Mouse (Mus musculus) ES-E14 (cell line): ENCODE data around the gene Tent5c.

Source experiments
- CHD2 ChIP-seq: IDR thresholded peaks from 2 replicates; pipeline ENCODE4 v1.6.1; 2014; ENCODE audit warnings: mild to moderate bottlenecking, low read depth, low read length, inconsistent platforms
- HCFC1 ChIP-seq: IDR thresholded peaks from 2 replicates; pipeline ENCODE4 v1.6.1; 2012; ENCODE audit warnings: low read length, inconsistent platforms, borderline replicate concordance; ENCODE audit not compliant: insufficient read depth
- MAFK ChIP-seq: IDR thresholded peaks from 2 replicates; pipeline ENCODE4 v1.6.1; 2014; ENCODE audit warnings: mild to moderate bottlenecking, low read depth, low read length, inconsistent platforms; ENCODE audit not compliant: insufficient read depth
- ZC3H11A ChIP-seq: IDR thresholded peaks from 2 replicates; pipeline ENCODE4 v1.6.1; 2012; ENCODE audit warnings: low read depth, mild to moderate bottlenecking, inconsistent platforms, low read length, borderline replicate concordance
- ZNF384 ChIP-seq: IDR thresholded peaks from 2 replicates; pipeline ENCODE4 v1.6.1; 2012; ENCODE audit warnings: low read depth, low read length, inconsistent platforms

GRCm38 (mm10) chr3:100439088-100439487, 50.0 kb downstream of the Tent5c start:
- TF ChIP-seq MAFK (no peak), ZC3H11A (no peak), HCFC1 (no peak), ZNF384 (no peak), CHD2 (no peak)
